Mouse (Mus musculus) forebrain, embryonic 12.5 days (tissue): ENCODE results near the gene Zfp354c. TPM values are rescaled to one million over a fixed set of nuclear protein-coding genes. Genes with fewer than 3 reads are reported as not detected.

ENCODE experiments used
- ATAC-seq: fragments of 200-750 bp; cut with Nextera tagmentation; 2 replicates; pipeline ENCODE4 v1.8.0; 2017; ENCODE audit warnings: moderate TSS enrichment; ENCODE audit not compliant: low FRiP score
- H3K27ac ChIP-seq: fragments of 300-500 bp; sonication (generic); 2 replicates; pipeline ENCODE4 v1.5.1; 2016; ENCODE audit warnings: mild to moderate bottlenecking
- H3K27me3 ChIP-seq: fragments of 300-500 bp; sonication (generic); 2 replicates; pipeline ENCODE4 v1.6.1; 2016; ENCODE audit warnings: mild to moderate bottlenecking
- H3K36me3 ChIP-seq: fragments of 300-500 bp; sonication (generic); replicated peaks from 2 replicates; pipeline ENCODE4 v1.6.1; 2016; ENCODE audit warnings: mild to moderate bottlenecking
- H3K4me1 ChIP-seq: fragments of 300-500 bp; sonication (generic); 2 replicates; pipeline ENCODE4 v1.6.1; 2016
- H3K4me2 ChIP-seq: fragments of 300-500 bp; sonication (generic); 2 replicates; pipeline ENCODE4 v1.6.1; 2016; ENCODE audit warnings: mild to moderate bottlenecking, moderate library complexity
- H3K4me3 ChIP-seq: fragments of 300-500 bp; sonication (generic); replicated peaks from 2 replicates; pipeline ENCODE4 v1.5.1; 2016; ENCODE audit warnings: mild to moderate bottlenecking
- H3K9ac ChIP-seq: fragments of 300-500 bp; sonication (generic); 2 replicates; pipeline ENCODE4 v1.6.1; 2016; ENCODE audit warnings: mild to moderate bottlenecking
- H3K9me3 ChIP-seq: fragments of 300-500 bp; sonication (generic); 2 replicates; pipeline ENCODE4 v1.6.1; 2016
- WGBS: fragments of 180-500 bp; shearing (Covaris S2); methylation state at CpG from one replicate; pipeline ENCODE4 v1.1.7; 2016; 5-methylcytosine and 5-hydroxymethylcytosine counted together
- polyA plus RNA-seq: library from polyadenylated mRNA; unstranded; fragments of >200 nt; fragmentation: Nextera tagmentation; extraction: Ambion mirVana; gene quantifications from 2 replicates; pipeline ENCODE4 v1.2.1, GENCODE M21; 2016

Gene Zfp354c
- polyA plus RNA-seq, 1 experiment from 2014 or later: 55.9 TPM

DNA sequence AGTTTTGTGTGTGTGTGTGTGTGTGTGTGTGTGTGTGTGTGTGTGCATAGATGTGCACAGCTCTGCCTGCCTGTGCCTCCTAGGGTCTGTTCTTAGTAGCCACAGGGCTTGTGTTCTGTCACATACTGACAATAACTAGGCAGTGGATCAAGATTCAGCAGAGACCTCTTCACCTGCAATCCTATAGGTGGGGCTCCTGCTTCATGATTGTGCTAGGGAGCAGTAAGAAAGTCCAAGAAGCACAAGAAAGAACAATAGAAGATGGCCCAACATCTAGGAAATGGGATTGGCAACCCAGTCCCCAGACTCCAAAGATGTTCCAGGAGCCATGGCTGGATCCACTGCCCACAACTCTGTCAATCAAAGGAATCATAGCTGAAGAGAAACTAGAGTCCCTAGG lies 28.7 kb downstream of the Zfp354c start:
- no peak for ATAC-seq
- no peak overlapping the region for H3K27ac ChIP-seq
- H3K4me1 ChIP-seq: no peaks in the 10 kb centered on the region; the same call in 1 of the 2 replicates
- no peak overlapping the region for H3K9ac ChIP-seq
- no peak overlapping the region for H3K4me3 ChIP-seq
- no peak overlapping the region for H3K4me2 ChIP-seq
- no peaks in the 10 kb centered on the region for H3K9me3 ChIP-seq
- no peaks in the 10 kb centered on the region for H3K27me3 ChIP-seq
- no peaks in the 10 kb centered on the region for H3K36me3 ChIP-seq

DNA sequence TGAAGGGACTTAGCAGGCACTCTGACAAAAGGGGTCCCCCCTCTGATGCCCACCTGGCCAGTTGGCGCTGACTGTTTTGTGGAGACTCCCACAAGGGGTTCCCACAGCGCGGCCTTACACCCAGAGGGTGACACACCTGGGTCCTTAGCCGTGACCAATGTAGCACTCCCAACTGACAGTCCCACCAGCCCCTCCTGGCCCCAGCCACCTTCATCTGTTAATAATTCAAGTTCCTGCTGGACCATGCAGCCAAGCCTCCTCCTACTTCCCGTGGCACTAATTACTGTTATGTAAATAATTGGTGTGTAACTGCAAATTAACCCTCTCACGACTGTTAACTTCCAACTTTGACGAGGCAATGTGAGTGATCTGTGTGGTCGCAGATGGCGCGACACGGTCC lies 29.9 kb downstream of the Zfp354c start:
- H3K4me2 ChIP-seq: no peak overlapping the region
- no peaks in the 10 kb centered on the region for H3K27me3 ChIP-seq
- H3K9me3 ChIP-seq: no peaks in the 10 kb centered on the region
- H3K9ac ChIP-seq: no peak overlapping the region
- no peak overlapping the region for H3K27ac ChIP-seq
- no peak for ATAC-seq
- no peak overlapping the region for H3K4me3 ChIP-seq
- no peaks in the 10 kb centered on the region; the same call in 1 of the 2 replicates for H3K4me1 ChIP-seq
- no peaks in the 10 kb centered on the region for H3K36me3 ChIP-seq
- 85% methylated on average over 11 of the region's 11 CpGs for WGBS

DNA sequence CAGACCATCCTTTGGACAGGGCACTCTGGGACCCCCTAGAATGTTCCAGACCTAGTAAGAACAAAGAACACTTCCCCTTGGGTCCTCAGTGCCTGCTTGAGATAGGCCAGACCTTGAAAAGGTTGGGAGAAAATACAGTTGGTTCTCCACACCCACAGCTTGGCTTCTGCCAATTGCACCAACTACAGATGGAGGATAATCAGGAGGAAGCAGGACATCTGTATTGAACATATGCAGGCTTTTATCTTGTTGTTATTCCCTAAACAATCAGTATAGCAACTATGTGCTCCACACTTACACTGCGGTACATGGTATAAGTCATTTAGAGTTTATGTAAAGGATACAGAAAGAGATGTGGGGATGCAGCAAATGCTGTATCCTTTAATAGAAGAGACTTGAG lies 56.5 kb downstream of the Zfp354c start:
- Histone ChIP-seq H3K9ac (no peak overlapping the region), H3K27me3 (no peaks in the 10 kb centered on the region), H3K27ac (no peak overlapping the region), H3K4me3 (no peak overlapping the region), H3K9me3 (no peaks in the 10 kb centered on the region), H3K36me3 (no peaks in the 10 kb centered on the region), H3K4me2 (no peak overlapping the region), H3K4me1 (peaks cover 5% of the 10 kb centered on the region; the same call in 1 of the 2 replicates)
- 100% methylated on average over 1 of the region's 1 CpGs for WGBS
- ATAC-seq: no peak

DNA sequence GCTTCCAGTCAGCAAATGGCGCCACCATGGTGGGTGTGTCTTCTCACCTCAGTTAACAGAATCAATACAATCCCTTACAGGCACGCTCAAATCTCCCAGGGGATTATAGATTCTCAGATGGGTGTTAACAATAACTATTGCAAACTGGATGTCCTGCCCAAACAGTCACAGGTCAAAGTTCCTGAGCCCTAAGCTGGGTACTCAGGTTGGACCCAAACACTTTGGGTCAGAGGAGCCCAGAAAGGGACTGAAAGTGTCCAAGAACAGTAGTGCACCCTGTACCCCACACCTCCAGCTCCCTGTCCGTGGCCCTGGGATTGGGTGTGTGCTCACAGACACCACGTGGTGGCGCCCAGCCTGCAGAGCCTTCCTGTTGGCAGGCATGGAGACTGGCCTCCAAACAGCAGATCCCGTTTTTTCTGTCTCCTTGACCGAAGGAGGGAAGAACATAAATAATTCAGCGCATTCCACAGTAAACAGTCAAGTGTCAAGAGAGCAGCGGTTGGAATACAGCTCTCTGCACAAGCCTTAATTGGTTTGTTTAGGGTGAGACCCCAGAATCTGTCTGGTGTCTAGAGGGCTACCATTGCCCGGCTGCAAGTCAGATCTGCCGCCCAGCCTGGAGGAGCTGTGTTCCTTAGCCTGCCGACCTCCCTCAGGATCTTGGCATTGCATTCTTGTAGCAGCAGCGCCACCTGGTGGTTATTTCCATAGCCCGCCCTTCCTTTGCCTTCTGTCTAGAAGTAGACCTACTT lies 58.4 kb downstream of the Zfp354c start:
- Histone ChIP-seq H3K9ac (0 out of 2 replicates have a peak overlapping the region, but pooled peaks have one; percentile 25), H3K27ac (no peak overlapping the region)

DNA sequence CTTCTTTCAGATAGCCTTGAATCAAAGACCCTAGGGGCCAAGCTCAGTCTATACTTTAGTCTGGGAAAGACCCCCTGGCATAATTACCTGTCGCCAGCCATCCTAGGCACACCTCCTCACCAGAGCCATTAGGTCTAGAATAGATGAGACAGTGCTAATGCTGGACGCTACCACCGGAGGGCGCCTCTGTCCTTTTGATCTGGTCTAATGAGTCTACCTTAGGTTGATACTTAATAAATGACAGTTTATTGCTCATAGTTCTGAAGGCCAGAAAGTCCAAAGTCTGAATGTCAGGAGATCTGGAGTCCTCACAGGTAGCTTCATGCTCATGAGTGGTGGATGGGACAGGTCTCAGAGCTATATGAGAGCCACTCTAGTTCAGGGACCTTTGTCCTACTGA lies 60.5 kb downstream of the Zfp354c start:
- Histone ChIP-seq H3K27ac (no peak overlapping the region), H3K4me2 (no peak overlapping the region)
- 21% methylated on average over 4 of the region's 4 CpGs for WGBS

More for the DNA sequence above, 58.4 kb downstream of the Zfp354c start:
- WGBS: 15% methylated on average over 14 of the region's 14 CpGs
- Histone ChIP-seq H3K9me3 (no peaks in the 10 kb centered on the region), H3K4me3 (peak overlapping the region; percentile 23), H3K4me2 (peak overlapping the region; percentile 53), H3K4me1 (peaks cover 5% of the 10 kb centered on the region; the same call in 1 of the 2 replicates), H3K27me3 (no peaks in the 10 kb centered on the region), H3K36me3 (no peaks in the 10 kb centered on the region)
- ATAC-seq: peak; percentile 90

DNA sequence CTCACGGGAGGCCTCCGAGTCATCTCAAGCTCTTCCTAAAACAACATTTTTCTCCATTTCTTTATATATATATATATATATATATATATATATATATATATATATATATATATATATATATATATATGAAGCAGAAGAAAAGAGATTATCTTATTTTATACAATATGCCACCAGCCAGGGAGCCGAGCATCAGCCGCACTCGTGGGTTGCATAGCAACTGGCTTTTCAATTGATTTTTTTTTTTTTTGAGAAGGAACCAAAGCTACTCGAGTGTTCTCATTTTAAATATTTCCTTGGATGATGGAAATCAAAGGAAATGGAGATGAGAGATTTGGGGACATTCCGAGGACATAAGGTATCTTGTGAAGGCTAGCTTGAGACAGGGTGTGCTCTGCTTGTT lies 61.1 kb downstream of the Zfp354c start:
- no peaks in the 10 kb centered on the region for H3K27me3 ChIP-seq
- H3K4me1 ChIP-seq: peaks cover 5% of the 10 kb centered on the region; the same call in 1 of the 2 replicates
- 84% methylated on average over 7 of the region's 7 CpGs for WGBS
- no peak for ATAC-seq
- H3K4me3 ChIP-seq: no peak overlapping the region
- no peaks in the 10 kb centered on the region for H3K36me3 ChIP-seq
- no peak overlapping the region for H3K27ac ChIP-seq
- H3K9me3 ChIP-seq: no peaks in the 10 kb centered on the region
- H3K9ac ChIP-seq: no peak overlapping the region
- no peak overlapping the region for H3K4me2 ChIP-seq

More for the DNA sequence above, 60.5 kb downstream of the Zfp354c start:
- ATAC-seq: no peak
- Histone ChIP-seq H3K9me3 (no peaks in the 10 kb centered on the region), H3K27me3 (no peaks in the 10 kb centered on the region), H3K36me3 (no peaks in the 10 kb centered on the region), H3K4me3 (no peak overlapping the region), H3K4me1 (peaks cover 5% of the 10 kb centered on the region; the same call in 1 of the 2 replicates), H3K9ac (no peak overlapping the region)

Other genes with a start within 250 kb of the Zfp354c start
- gene Adamts2, start 225.6 kb downstream of the Zfp354c start, polyA plus RNA-seq: 1.8 and 2.0 TPM in 2 replicates
- gene Zfp879, start 13.8 kb upstream of the Zfp354c start, polyA plus RNA-seq: 1.3 TPM in 2 replicates
- gene Grm6, start 23.0 kb upstream of the Zfp354c start, polyA plus RNA-seq: not detected in 2 replicates
- gene Zfp454, start 59.9 kb upstream of the Zfp354c start, polyA plus RNA-seq: 14.8 and 15.8 TPM in 2 replicates
- 34.8 and 42.0 TPM in 2 replicates for gene Zfp2, start 88.4 kb upstream of the Zfp354c start, polyA plus RNA-seq
- 1.7 and 2.2 TPM in 2 replicates for gene Zfp354b, start 103.9 kb upstream of the Zfp354c start, polyA plus RNA-seq
- not detected in 2 replicates for gene 4933414I15Rik, start 116.0 kb upstream of the Zfp354c start, polyA plus RNA-seq
- gene Prop1, start 126.0 kb upstream of the Zfp354c start, polyA plus RNA-seq: not detected in 2 replicates
- not detected in 2 replicates for gene Olfr1378, start 138.8 kb upstream of the Zfp354c start, polyA plus RNA-seq
- 0.09 TPM in 1 of 2 replicates, not detected in the other for gene Olfr1377, start 154.2 kb upstream of the Zfp354c start, polyA plus RNA-seq
- not detected in 2 replicates for gene Olfr51, start 175.9 kb upstream of the Zfp354c start, polyA plus RNA-seq
- not detected in 2 replicates for gene Olfr54, start 186.5 kb upstream of the Zfp354c start, polyA plus RNA-seq
- not detected in 2 replicates for gene Olfr1375, start 220.4 kb upstream of the Zfp354c start, polyA plus RNA-seq
- gene Zfp354a, start 231.5 kb upstream of the Zfp354c start, polyA plus RNA-seq: 8.7 and 9.5 TPM in 2 replicates